In the genomic region with DNA sequence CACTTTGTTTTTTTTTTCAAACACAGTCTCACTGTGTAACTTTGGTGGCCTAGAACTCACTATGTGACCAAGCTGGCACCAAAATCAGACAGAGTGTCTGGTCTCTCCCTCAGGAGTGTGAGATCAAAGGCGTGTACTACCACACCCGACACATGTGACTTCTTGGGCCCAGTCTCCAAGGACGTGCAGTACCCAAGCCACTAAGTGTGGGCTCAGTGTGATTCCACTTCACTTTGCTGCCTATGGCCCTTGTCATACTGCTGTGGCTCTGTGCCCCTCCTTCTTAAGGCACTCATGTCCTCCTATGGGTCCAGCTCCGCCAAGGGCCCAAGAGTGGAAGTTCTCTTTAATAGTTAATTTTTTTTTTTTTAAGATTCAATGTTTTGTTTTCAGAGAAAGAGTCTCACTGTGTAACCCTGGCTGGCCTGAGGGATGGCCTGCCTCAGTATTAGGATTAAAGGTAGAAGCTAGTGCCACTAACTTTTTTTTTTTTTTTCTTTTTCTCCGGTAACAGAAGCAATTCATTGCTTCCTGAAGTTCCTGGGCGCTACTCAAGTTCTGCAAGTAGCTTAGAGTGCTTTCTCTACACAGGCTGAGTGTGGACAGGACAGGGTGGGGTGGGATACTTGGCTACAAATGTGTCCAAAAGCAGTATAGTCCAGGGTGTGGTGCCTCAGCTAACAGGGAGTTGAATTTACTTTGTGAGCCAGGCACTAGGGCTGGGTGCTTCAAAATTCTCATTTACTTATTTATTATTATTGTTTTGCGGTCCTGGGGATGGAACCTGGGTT, we compare ENCODE assay signal across 26 mouse cellular contexts. TPM values are rescaled to one million over a fixed set of nuclear protein-coding genes. Genes with fewer than 3 reads are reported as not detected.
A peak's percentile ranks its signal among the peaks of the same experiment; 100 is the strongest.
DNase-seq lines count a peak whose midpoint lies in the region; ATAC-seq and TF ChIP-seq lines count a peak whose summit lies in the region.
"Had no signal": no experiment of that assay in that cellular context is flagged by ENCODE, and none has a peak within 500 bp of the region (broad histone marks: within the 10 kb centered on the region; RNA-seq: fewer than 3 reads in every experiment).

No protein-coding gene starts in this region.

- no peak for TF ChIP-seq CTCF in gastrocnemius, adult 2 months (IDR thresholded peaks at IDR 0.05)

- intact Hi-C loops in gastrocnemius, adult 2 months (cut with DNase I): no loop called here

- H3K9ac ChIP-seq in liver, embryonic 16.5 days (ENCODE audit: low read depth, low read length): no peak overlapping the region
- no peak overlapping the region for H3K9ac ChIP-seq in liver, embryonic 11.5 days (ENCODE audit: low read depth, low read length)
- H3K9ac ChIP-seq in hindbrain, embryonic 12.5 days: no peak overlapping the region
- H3K9ac ChIP-seq: embryonic facial prominence, embryonic 12.5 days; heart, embryonic 12.5 days; neural tube, embryonic 12.5 days had no signal

- H3K4me3 ChIP-seq in gastrocnemius, adult 2 months: no peak overlapping the region
- no peak overlapping the region for H3K4me3 ChIP-seq in liver, embryonic 16.5 days (ENCODE audit: low read depth, low read length)
- H3K4me3 ChIP-seq in liver, embryonic 11.5 days (ENCODE audit: low read depth, low read length): no peak overlapping the region
- no peak overlapping the region for H3K4me3 ChIP-seq in hindbrain, embryonic 12.5 days
- H3K4me3 ChIP-seq: embryonic facial prominence, embryonic 12.5 days; heart, embryonic 12.5 days; midbrain, embryonic 10.5 days; neural tube, embryonic 12.5 days had no signal

- H3K27ac ChIP-seq in gastrocnemius, adult 2 months: peak overlapping the region; percentile 64
- no peak overlapping the region for H3K27ac ChIP-seq in liver, embryonic 16.5 days (ENCODE audit: low read length)
- no peak overlapping the region for H3K27ac ChIP-seq in liver, embryonic 11.5 days (ENCODE audit: low read depth, low read length)
- no peak overlapping the region for H3K27ac ChIP-seq in hindbrain, embryonic 12.5 days
- H3K27ac ChIP-seq: embryonic facial prominence, embryonic 12.5 days; hindbrain, postnatal 0 days; macrophage; midbrain, embryonic 10.5 days; neural tube, embryonic 12.5 days had no signal

- H3K4me2 ChIP-seq in liver, embryonic 16.5 days (ENCODE audit: low read depth, low read length): no peak overlapping the region
- H3K4me2 ChIP-seq in liver, embryonic 11.5 days: no peak overlapping the region
- no peak overlapping the region for H3K4me2 ChIP-seq in hindbrain, embryonic 12.5 days (replicated peaks)
- H3K4me2 ChIP-seq: embryonic facial prominence, embryonic 12.5 days; heart, embryonic 12.5 days; neural tube, embryonic 12.5 days had no signal

- ATAC-seq in liver, embryonic 16.5 days (ENCODE audit: low read depth): 0 out of 2 replicates have a peak, but pooled peaks have one; percentile 11
- no peak for ATAC-seq in liver, embryonic 11.5 days (replicated peaks; ENCODE audit: low FRiP score)
- no peak for ATAC-seq in hindbrain, embryonic 12.5 days (ENCODE audit: low FRiP score)
- ATAC-seq: CD4-positive, CD25-positive, alpha-beta regulatory T cell, adult 4 months; forebrain, embryonic 14.5 days; hindbrain, postnatal 0 days had no signal

- no peaks in the 10 kb centered on the region for H3K27me3 ChIP-seq in liver, embryonic 16.5 days (ENCODE audit: control insufficient read depth, insufficient read depth, low read depth, low read length)
- no peaks in the 10 kb centered on the region for H3K27me3 ChIP-seq in liver, embryonic 11.5 days (replicated peaks; ENCODE audit: control insufficient read depth, insufficient read depth, low read length)
- no peaks in the 10 kb centered on the region for H3K27me3 ChIP-seq in hindbrain, embryonic 12.5 days
- H3K27me3 ChIP-seq: embryonic facial prominence, embryonic 12.5 days; heart, embryonic 12.5 days; neural tube, embryonic 12.5 days had no signal

- no peak for DNase-seq in gastrocnemius, adult 2 months
- DNase-seq in gastrocnemius, adult 18-20 months (ENCODE audit: low spot score): no peak
- DNase-seq in liver, embryonic 11.5 days (ENCODE audit: low spot score): no peak
- DNase-seq in lung, postnatal 10 days: peak; percentile 62
- no peak for DNase-seq in testis, postnatal 14 days (ENCODE audit: low spot score)
- DNase-seq in cerebellum, adult 9-11 months: no peak
- DNase-seq: cerebellum, adult 9-10 months; gastrocnemius, postnatal 36 days; kidney, adult 2 months; kidney, postnatal 14 days; thymus, adult 18-20 months had no signal

- H3K9me3 ChIP-seq in liver, embryonic 16.5 days (replicated peaks; ENCODE audit: control insufficient read depth, low read length): no peaks in the 10 kb centered on the region
- no peaks in the 10 kb centered on the region for H3K9me3 ChIP-seq in liver, embryonic 11.5 days (ENCODE audit: control insufficient read depth, low read length)
- no peaks in the 10 kb centered on the region for H3K9me3 ChIP-seq in hindbrain, embryonic 12.5 days (replicated peaks)
- H3K9me3 ChIP-seq: embryonic facial prominence, embryonic 12.5 days; heart, embryonic 12.5 days; midbrain, embryonic 10.5 days; neural tube, embryonic 12.5 days had no signal

- no peaks in the 10 kb centered on the region for H3K36me3 ChIP-seq in liver, embryonic 16.5 days (ENCODE audit: control insufficient read depth, insufficient read depth)
- H3K36me3 ChIP-seq in liver, embryonic 11.5 days (ENCODE audit: control insufficient read depth, insufficient read depth, low read length): peaks cover 19% of the 10 kb centered on the region
- peaks cover 14% of the 10 kb centered on the region for H3K36me3 ChIP-seq in hindbrain, embryonic 12.5 days
- H3K36me3 ChIP-seq: neural tube, embryonic 12.5 days had no signal

- H3K4me1 ChIP-seq in liver, embryonic 16.5 days (ENCODE audit: control insufficient read depth, low read depth, low read length): no peaks in the 10 kb centered on the region
- no peaks in the 10 kb centered on the region for H3K4me1 ChIP-seq in liver, embryonic 11.5 days (replicated peaks; ENCODE audit: control insufficient read depth, insufficient read depth, low read length)
- 0 out of 2 replicates have a peak, but pooled peaks cover 2% of the 10 kb centered on the region for H3K4me1 ChIP-seq in hindbrain, embryonic 12.5 days
- H3K4me1 ChIP-seq: embryonic facial prominence, embryonic 12.5 days had no signal

- WGBS in liver, embryonic 16.5 days (ENCODE audit: insufficient replicate concordance): 60% methylated on average over 7 of the region's 7 CpGs
- 84% methylated on average over 7 of the region's 7 CpGs for WGBS in liver, embryonic 11.5 days
- WGBS in hindbrain, embryonic 12.5 days: 92% methylated on average over 7 of the region's 7 CpGs

RNA-seq across cellular contexts. Expression of a gene that starts 13.8 kb away (rescaled TPM):
- total RNA-seq in gastrocnemius, adult 2 months (2021): 10 to 100 TPM; 11.5 to 16.6 TPM
- 10 to 100 TPM; 12.6 to 14.3 TPM for total RNA-seq in gastrocnemius, adult 18-20 months (2021)
- 3.8 and 5.0 TPM in 2 replicates for polyA plus RNA-seq in liver, embryonic 16.5 days (2015; fragmentation: Nextera tagmentation; extraction: Ambion mirVana)
- polyA plus RNA-seq in liver, embryonic 11.5 days (2014; fragmentation: Nextera tagmentation; extraction: Ambion mirVana): 4.7 and 6.7 TPM in 2 replicates
- 10.6 and 11.2 TPM in 2 replicates for polyA plus RNA-seq in hindbrain, embryonic 12.5 days (2016; fragmentation: Nextera tagmentation; extraction: Ambion mirVana)
- polyA plus RNA-seq: CD4-positive, CD25-positive, alpha-beta regulatory T cell, adult 4 months had no signal

RNA-seq across cellular contexts. Expression of a gene that starts 24.6 kb away (rescaled TPM):
- total RNA-seq in gastrocnemius, adult 2 months (2021): under 1 TPM; 0.50 to 0.89 TPM
- 1 to 10 TPM; 1.9 TPM for total RNA-seq in gastrocnemius, adult 18-20 months (2021)
- 68.0 and 75.7 TPM in 2 replicates for polyA plus RNA-seq in liver, embryonic 16.5 days (2015; fragmentation: Nextera tagmentation; extraction: Ambion mirVana)
- polyA plus RNA-seq in liver, embryonic 11.5 days (2014; fragmentation: Nextera tagmentation; extraction: Ambion mirVana): 151 and 170 TPM in 2 replicates
- 61.6 and 68.2 TPM in 2 replicates for polyA plus RNA-seq in hindbrain, embryonic 12.5 days (2016; fragmentation: Nextera tagmentation; extraction: Ambion mirVana)

RNA-seq across cellular contexts. Expression of a gene that starts 50.6 kb away (rescaled TPM):
- total RNA-seq in gastrocnemius, adult 2 months (2021): not detected
- under 1 TPM in 1 of 2 experiments, not detected in 1; 0.26 TPM for total RNA-seq in gastrocnemius, adult 18-20 months (2021)
- 51.1 and 55.7 TPM in 2 replicates for polyA plus RNA-seq in liver, embryonic 16.5 days (2015; fragmentation: Nextera tagmentation; extraction: Ambion mirVana)
- polyA plus RNA-seq in liver, embryonic 11.5 days (2014; fragmentation: Nextera tagmentation; extraction: Ambion mirVana): 16.1 and 17.4 TPM in 2 replicates
- 0.26 and 1.1 TPM in 2 replicates for polyA plus RNA-seq in hindbrain, embryonic 12.5 days (2016; fragmentation: Nextera tagmentation; extraction: Ambion mirVana)
- total RNA-seq: gastrocnemius, postnatal 36 days; hematopoietic stem cell, adult 5-6 weeks; hindbrain, postnatal 0 days; layer of hippocampus, adult 8-10 months; left cerebral cortex, adult 18-20 months; left cerebral cortex, postnatal 36 days had no signal
- polyA plus RNA-seq: CD4-positive, CD25-positive, alpha-beta regulatory T cell, adult 4 months; cortical plate, adult 2 months; forebrain, embryonic 14.5 days; macrophage had no signal
